Mouse (Mus musculus): ENCODE data around the gene Ugt2b34. TPM values are rescaled to one million over a fixed set of nuclear protein-coding genes. Genes with fewer than 3 reads are reported as not detected.
"Not testable (repeated sequence)": the region's sequence is repeated elsewhere in the genome, so short reads cannot be mapped to it uniquely, and the experiment has no call there.

Ugt2b34 gene
- 46.3 and 99.2 TPM in 2 replicates for polyA plus RNA-seq (2012; rRNA removed)

DNA sequence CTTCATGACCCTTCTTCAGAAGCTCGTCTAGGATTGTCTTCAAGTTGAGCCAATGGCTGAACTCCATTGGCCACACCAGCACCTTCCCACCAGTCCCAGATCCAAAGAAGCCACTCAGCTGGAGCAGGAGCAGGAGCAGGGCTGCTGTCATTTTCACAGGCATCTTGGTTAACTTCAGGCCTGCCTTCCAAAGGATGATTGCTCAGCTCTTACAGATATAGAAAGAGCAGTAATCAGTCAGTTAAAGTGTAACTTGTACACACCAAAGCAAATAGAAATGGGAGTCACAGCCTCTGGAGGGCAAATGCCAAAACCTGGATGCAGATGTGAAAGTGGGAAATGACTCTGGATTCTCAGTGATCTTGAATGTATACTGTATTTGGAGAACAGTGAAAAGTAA is at the start of gene Ugt2b34:
Ugt2b34 (minus strand) TSS at position 180 of the 400 bp plus-strand sequence.
- 18% methylated on average over 1 of the region's 1 CpGs for WGBS
- DNase-seq (ENCODE audit: low read depth, low spot score) = peak; percentile 93

DNA sequence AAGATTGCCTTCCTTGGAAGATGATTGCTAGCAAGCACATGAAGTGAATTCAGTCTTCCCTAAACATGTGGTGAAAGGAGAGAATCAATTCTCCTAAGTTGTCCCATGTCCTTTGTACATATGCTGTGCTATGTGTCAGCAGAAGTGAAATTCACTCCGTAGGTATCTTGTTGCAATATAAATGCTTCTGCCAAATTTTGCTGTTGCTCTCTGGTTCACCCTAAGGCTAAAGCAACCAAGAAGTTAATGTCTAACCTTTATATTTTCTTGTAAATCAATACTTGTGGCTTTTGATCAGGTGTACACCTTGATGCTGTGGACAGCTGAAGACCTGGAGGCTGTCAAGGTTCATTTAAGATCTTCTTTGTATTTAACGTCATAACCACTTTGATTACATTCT is 35.4 kb upstream of the Ugt2b34 start:
- WGBS = 58% methylated on average over 2 of the region's 2 CpGs

DNA sequence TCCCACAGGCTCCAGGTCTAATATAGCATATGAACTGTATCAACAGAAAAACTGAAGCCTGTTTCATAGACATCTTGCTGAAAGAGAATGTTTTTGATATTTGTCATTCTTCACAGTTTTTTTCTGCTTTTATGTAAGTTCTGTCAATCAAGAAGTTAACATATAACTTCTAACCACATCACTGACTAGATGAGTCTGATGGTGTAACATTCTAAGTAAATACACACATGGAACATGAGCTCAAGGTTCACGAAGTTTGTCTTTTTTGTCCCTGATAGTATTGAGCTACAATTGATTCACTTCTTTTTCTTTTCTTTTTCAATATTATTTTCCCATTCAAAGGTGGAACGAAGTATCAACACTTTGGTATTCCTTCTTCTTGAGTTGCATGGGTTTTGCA is 19.7 kb upstream of the Ugt2b34 start, which contains the start of gene Ugt2b1:
Ugt2b1 (minus strand) TSS at position 105 of the 400 bp plus-strand sequence.
- no peak for DNase-seq (ENCODE audit: low read depth, low spot score)
- WGBS = 58% methylated on average over 2 of the region's 2 CpGs

More for the DNA sequence above, 35.4 kb upstream of the Ugt2b34 start:
- DNase-seq (ENCODE audit: low read depth, low spot score) = no peak

DNA sequence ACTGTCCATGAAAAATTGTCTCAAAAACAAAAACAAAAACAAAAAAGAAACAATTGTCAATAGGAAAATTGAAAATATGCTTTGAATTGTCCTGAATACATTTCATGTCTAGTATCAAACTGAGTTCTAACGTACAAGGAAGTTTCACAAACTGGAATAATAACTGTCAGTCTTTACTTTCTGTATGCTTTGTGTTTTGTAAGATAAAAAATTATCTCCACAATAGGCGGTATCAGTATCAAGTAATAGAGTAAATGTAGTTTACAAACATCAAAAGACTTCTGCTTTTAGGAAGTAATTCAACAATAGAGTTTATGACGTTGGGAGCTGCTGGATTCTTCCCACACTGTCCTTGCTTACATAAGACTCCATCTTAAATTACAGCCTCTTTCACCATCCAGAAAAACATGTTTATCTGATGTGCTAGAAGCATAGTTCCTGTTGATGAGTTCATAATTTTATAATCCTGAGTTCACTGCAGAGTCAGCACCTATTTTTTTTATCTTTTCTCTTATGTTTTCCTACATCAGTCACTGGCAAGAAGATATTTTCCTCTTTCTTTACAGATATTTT is 14.0 kb upstream of the Ugt2b34 start:
- WGBS = 30% methylated on average over 3 of the region's 3 CpGs
- DNase-seq (ENCODE audit: low read depth, low spot score) = no peak

DNA sequence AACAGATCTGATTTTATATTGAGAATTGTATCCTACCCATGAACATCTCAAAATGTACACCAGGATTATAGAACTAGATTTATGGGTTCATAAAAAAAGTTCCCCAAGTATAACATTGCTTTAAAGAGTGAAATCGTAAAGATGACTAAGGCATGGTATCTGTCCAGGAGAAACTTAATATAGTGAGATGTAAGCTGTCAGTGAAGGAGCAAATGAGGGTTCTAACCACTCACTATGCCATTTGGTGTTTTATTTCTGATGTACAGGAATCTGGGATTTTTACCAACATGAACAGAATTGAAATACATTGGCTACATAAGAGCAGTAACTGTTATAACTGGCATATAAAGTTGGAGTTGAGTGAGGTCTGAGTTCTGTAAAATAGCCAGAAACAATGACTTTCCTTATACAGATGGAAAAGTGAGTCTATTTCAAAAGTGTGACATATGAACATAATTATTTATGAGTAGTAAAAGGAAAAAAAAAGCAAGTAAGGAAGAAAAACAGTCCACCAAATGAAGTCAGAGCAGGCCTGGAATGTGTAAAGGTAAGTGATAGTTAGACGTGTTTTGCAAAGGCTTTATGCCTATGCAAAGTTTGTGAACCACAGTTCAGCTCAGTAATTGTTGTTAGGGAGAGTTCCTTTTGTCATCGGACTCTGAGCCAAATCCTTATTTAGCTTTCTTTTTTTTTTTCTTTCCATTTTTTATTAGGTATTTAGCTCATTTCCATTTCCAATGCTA is 4.8 kb upstream of the Ugt2b34 start:
- 25% methylated on average over 3 of the region's 3 CpGs for WGBS
- DNase-seq (ENCODE audit: low read depth, low spot score) = no peak

DNA sequence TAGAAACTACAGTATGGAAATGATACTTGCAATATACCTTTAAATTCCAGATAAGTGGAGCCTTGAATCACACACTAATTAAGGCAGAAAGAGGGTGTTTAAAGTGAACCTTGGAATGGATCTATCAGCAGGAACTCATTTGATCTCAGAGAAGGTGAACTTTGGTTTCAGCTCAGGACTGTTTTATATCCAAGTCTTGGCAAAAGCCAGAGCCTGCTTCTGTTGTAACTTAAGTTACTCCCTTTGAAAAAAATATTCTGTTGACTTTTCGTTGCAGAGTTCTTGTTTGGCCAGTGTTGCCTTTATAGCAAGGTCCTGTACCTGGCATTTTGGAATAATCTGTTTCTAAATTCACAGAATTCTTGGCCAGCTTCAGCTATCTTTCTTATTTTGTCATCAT is 4.0 kb upstream of the Ugt2b34 start:
- DNase-seq (ENCODE audit: low read depth, low spot score) = peak; percentile 75
- WGBS = 23% methylated on average over 1 of the region's 1 CpGs

DNA sequence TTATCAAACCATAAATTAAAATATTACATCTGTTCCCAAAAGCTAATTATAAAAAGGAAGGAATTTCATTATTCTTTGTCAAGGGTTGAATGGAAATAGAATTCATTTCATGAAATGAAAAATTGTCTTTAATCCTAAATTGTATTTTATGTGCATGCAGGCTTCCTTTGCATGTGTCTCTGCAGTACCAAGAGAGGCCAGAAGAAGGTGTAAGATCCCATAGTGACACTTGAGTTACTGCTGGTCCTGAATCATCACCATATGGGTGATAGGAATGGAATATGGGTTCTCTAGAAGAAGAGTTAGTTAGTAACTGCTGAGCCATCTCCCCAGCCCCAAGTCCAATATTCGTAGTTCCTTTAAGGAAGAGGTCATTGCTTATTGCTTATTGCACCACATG is 16.8 kb downstream of the Ugt2b34 start:
- no peak for DNase-seq (ENCODE audit: low read depth, low spot score)
- 40% methylated on average over 1 of the region's 1 CpGs for WGBS

DNA sequence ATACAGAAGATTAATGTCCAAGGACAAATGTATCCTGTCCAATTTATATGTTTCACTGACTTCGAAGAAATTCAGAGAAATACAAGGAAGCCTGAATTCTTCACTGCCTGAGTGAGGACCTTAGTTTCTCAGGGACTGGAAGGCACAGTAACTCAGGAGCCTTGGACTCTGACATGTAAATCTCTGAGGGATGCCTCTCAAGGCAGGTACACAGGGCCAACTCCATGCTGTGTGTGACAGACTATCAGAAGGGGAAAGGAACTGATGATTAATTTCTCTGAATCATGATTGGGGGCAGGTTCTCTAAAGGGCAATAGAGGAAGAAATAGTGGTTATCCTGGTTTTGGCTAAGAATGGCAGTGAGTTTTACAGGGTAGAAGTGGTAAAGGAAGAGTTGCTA is 18.3 kb downstream of the Ugt2b34 start:
- 42% methylated on average over 1 of the region's 1 CpGs for WGBS
- DNase-seq (ENCODE audit: low read depth, low spot score) = no peak

DNA sequence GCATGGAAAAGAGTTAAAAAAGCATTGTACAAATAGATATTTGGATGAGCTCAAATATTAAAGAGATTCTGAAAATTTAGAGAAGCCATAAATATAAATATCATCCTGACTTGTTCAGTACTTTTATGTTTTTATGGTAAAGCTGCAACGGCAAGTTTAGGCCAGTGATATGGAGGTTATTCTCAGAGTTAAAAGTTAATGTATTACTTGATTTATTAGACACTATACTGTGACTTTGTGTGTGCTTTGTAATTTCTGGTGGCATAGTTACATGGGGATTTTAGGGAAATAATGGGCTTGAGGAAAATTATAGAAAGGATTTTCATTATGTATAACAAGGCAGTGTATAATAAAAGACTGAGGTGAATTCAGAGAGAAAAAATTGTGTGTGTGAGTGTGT is 19.7 kb downstream of the Ugt2b34 start:
- WGBS = 33% methylated on average over 1 of the region's 1 CpGs
- no peak for DNase-seq (ENCODE audit: low read depth, low spot score)

DNA sequence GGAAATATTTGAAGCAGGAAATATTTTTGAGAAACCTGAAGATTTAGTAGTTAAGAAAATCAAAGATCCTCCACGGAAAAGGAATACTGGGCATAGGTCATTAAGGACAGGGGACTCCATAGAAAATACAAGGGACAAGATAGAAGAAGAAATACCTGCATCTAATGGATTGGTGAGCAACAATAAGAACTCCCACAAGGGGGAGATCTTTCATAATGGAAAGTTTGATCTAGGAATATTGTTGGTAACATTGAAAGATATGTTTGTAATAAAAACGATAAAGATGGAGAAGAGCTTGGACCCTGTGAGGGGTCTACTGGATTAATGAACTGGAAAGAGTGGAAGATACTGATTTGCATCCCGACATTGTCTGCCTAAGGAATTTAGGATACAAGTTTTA is 20.1 kb downstream of the Ugt2b34 start:
- no peak for DNase-seq (ENCODE audit: low read depth, low spot score)
- WGBS = 14% methylated on average over 3 of the region's 3 CpGs

DNA sequence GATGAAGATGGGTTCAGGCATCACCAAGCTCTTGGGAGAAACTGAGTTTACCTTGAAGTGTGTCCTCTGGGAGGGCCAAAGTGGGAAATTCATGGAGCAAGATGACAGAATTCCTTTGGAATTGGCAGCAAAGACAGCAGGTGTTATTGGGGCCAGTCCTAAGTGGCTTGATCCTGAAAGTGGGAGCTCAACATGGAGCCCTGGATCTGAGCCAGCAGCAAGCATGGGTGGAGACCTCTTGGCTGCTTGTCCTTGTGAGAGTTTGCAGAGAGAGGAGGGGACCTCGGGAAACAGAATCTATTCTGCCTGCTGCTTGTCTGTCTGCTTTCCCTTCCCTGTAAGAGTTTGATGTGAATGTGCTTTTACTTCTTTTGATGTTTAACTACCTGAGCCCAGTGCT is 34.9 kb downstream of the Ugt2b34 start:
- DNase-seq (ENCODE audit: low read depth, low spot score) = no peak
- WGBS = 5% methylated on average over 1 of the region's 1 CpGs

DNA sequence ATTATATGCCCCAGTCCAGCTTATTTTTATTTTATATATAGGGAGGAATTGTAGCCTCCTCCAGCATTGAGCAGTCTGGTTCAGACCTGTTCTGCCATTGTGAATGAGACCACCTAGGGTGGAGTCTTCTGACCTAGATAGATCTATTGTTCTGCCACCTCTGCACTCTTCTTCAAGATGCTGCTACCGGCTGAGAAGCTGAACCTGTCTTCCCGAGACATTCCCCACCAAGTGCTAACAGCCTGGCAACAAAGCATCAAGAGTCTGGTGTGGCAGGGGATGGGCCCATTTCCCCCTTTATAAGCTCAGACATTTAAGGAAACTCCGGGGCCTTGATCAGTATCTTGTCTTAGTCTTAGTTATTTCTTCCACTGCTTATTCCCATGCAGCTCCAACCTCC is 48.4 kb downstream of the Ugt2b34 start:
- no peak for DNase-seq (ENCODE audit: low read depth, low spot score)
- 68% methylated on average over 3 of the region's 3 CpGs for WGBS

DNA sequence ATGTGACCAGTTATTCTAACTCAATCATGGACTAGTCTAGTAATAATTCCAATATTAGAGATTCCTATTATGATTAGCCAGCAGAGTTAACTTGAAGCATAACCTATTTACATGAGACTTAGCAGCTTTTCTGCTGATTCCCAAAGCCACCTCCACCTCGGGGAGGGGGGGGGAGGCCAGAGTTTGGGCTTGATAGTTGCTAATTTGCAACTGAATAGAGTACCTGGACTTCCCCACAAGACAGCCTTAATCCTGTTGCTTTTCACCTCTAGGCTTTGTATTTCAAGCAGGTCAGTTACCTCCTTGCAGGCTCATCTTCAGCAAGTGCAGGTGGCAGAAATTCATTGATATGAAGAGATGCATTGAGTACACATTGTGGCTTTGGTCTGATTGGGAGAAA is 49.1 kb downstream of the Ugt2b34 start:
- DNase-seq (ENCODE audit: low read depth, low spot score) = no peak
- WGBS = 27% methylated on average over 1 of the region's 1 CpGs

DNA sequence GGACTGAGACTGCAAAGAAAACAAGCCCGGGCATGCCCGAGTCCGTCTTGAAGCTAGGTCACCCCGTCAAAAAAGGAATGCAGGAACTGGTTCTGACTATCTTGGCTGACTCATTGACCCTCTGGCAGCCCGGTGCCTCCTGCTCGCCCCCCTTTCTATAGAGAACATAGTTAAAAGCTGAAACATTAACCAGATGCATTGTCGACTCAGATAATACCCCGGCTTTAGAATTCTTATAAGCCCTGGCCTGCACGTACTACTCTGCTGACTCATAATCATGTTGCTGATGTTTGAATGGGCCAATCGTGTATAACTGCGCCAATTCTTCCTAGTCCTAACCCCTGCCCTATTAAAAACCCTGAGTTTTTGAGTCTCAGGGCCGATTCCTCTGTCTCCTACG is 50.2 kb downstream of the Ugt2b34 start:
- WGBS = 57% methylated on average over 13 of the region's 13 CpGs
- not testable (repeated sequence) for DNase-seq (ENCODE audit: low read depth, low spot score)

DNA sequence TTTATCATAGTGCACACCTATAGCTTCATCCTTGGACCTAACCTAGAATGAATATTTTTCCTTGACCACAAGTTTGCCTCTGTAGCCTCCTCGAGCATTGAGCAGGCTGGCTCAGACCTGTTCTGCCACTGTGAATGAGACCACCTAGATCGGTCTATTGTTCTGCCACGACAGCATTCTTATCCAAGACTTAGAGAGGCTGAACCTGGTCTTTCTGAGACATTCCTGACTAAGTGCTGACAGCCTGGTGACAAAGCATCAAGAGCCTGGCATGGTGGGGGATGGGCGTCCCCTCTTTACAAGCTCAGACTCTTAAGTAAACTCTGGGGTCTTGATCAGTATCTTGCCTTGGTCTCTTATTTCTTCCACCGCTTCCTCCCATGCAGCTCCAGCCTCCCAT is 55.1 kb downstream of the Ugt2b34 start:
- WGBS = 72% methylated on average over 5 of the region's 5 CpGs

DNA sequence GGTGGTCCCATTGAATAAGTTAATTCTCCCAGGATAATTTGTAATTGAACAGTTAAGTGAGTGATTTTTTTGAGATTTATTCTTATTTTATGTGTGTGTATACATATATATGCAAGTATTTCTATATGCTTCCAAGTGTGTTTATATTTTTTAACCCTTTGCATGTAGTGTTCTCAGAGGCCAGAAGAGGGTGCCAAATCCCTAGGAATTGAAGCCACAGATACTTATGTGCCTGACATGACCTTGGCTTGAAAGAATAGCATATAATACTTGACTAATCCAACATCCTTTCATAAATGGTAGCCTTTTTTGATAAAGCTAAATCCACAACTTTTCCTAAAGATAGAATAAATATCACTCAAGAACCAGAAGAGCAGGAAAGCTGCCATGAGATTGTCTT is 56.6 kb downstream of the Ugt2b34 start:
- peak; percentile 19 for DNase-seq (ENCODE audit: low read depth, low spot score)

More for the DNA sequence above, 55.1 kb downstream of the Ugt2b34 start:
- no peak for DNase-seq (ENCODE audit: low read depth, low spot score)

DNA sequence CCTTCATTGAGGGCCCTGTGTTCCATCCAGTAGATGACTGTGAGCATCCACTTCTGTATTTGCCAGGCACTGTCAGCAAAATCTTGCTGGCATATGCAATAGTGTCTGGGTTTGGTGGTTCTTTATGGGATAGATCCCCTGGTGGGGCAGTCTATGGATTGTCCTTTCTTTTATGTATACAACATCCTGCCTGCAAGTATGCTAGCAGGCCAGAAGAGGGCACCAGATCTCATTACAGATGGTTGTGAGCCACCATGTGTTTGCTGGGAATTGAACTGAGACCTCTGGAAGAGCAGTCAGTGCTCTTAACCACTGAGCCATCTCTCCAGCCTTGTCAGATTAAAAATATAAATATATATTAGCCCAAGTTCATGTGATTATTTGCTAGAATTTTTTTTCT is 65.5 kb downstream of the Ugt2b34 start:
- DNase-seq (ENCODE audit: low read depth, low spot score) = not testable (repeated sequence)

DNA sequence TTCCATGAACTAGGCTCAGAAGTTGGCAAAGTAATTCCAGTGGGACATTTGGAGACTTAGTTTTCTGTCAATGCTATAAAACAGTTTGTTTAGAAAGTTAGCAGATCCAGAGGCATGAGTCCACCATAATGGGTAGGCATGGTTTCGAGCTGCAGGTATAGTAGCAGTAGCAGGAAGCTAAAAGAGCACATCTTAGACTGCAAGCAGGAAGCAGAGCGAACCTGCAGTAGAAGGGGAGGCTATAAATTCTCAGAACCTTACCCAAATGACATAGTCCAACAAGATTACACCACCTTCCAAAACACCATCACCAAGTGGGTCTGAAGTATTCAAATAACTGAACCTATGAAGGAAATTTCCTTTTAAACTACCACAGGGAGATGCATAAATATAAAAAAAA is 66.5 kb downstream of the Ugt2b34 start:
- DNase-seq (ENCODE audit: low read depth, low spot score) = no peak

More for the DNA sequence above, 66.5 kb downstream of the Ugt2b34 start:
- 78% methylated on average over 2 of the region's 2 CpGs for WGBS

All from large intestine, adult 2 months (tissue).